Mouse (Mus musculus): ENCODE data around the gene Olfr541. TPM values are rescaled to one million over a fixed set of nuclear protein-coding genes. Genes with fewer than 3 reads are reported as not detected.

Olfr541 gene
- total RNA-seq (2023): not detected in 4 replicates

GRCm38 (mm10) chr7:140696967-140697366 lies at the start of gene Olfr541:
TSS of gene Olfr541 (plus strand) at chr7:140697267.

GRCm38 (mm10) chr7:140659630-140660029 lies 37.4 kb upstream of the Olfr541 start, which contains the start of gene Olfr539:
TSS of gene Olfr539 (plus strand) at chr7:140659930.

GRCm38 (mm10) chr7:140681651-140682050 lies 15.4 kb upstream of the Olfr541 start, which contains the start of gene Olfr45:
TSS of gene Olfr45 (plus strand) at chr7:140681951.

Other genes with a start within 250 kb of the Olfr541 start
- not detected in 4 replicates for gene Olfr533, start 233.9 kb upstream of the Olfr541 start, total RNA-seq (2023)
- gene Olfr535, start 213.1 kb upstream of the Olfr541 start, total RNA-seq (2023): not detected in 4 replicates
- gene Olfr536, start 189.9 kb upstream of the Olfr541 start, total RNA-seq (2023): not detected in 4 replicates
- gene Olfr538, start 129.4 kb upstream of the Olfr541 start, total RNA-seq (2023): not detected in 4 replicates
- not detected in 4 replicates for gene Olfr46, start 96.0 kb upstream of the Olfr541 start, total RNA-seq (2023)
- not detected in 4 replicates for gene Olfr61, start 68.3 kb upstream of the Olfr541 start, total RNA-seq (2023)
- gene Olfr53, start 50.8 kb upstream of the Olfr541 start, total RNA-seq (2023): not detected in 4 replicates
- not detected in 4 replicates for gene Olfr539, start 37.3 kb upstream of the Olfr541 start, total RNA-seq (2023)
- not detected in 4 replicates for gene Olfr45, start 15.3 kb upstream of the Olfr541 start, total RNA-seq (2023)
- gene Cyp2e1, start 66.5 kb downstream of the Olfr541 start, total RNA-seq (2023): not detected in 4 replicates
- gene Syce1, start 90.6 kb downstream of the Olfr541 start, total RNA-seq (2023): not detected in 4 replicates
- gene Zfp941, start 124.9 kb downstream of the Olfr541 start, total RNA-seq (2023): not detected in 4 replicates
- gene Urah, start 137.8 kb downstream of the Olfr541 start, total RNA-seq (2023): not detected in 4 replicates
- gene Scgb1c1, start 148.3 kb downstream of the Olfr541 start, total RNA-seq (2023): not detected in 4 replicates
- not detected in 4 replicates for gene Odf3, start 150.5 kb downstream of the Olfr541 start, total RNA-seq (2023)
- not detected in 4 replicates for gene Gm45785, start 159.1 kb downstream of the Olfr541 start, total RNA-seq (2023)
- 93.4 to 117 TPM (median 99.1 TPM) in 4 replicates for gene Ric8a, start 159.7 kb downstream of the Olfr541 start, total RNA-seq (2023)
- gene Bet1l, start 160.3 kb downstream of the Olfr541 start, total RNA-seq (2023): 18.9 to 23.9 TPM (median 22.0 TPM) in 4 replicates
- 76.1 to 84.1 TPM (median 77.2 TPM) in 4 replicates for gene Psmd13, start 184.7 kb downstream of the Olfr541 start, total RNA-seq (2023)
- gene Sirt3, start 185.0 kb downstream of the Olfr541 start, total RNA-seq (2023): 7.3 to 10.8 TPM (median 8.6 TPM) in 4 replicates
- gene Cox8b, start 203.2 kb downstream of the Olfr541 start, total RNA-seq (2023): not detected in 4 replicates
- gene Nlrp6, start 223.6 kb downstream of the Olfr541 start, total RNA-seq (2023): not detected in 4 replicates
- 15.9 to 23.8 TPM (median 18.4 TPM) in 4 replicates for gene Pgghg, start 244.1 kb downstream of the Olfr541 start, total RNA-seq (2023)